Mouse (Mus musculus): ENCODE measurements around the gene Med20.

The Med20 gene

GRCm38 (mm10) chr17:47672311-47673111, 61.1 kb downstream of the Med20 start:
- in situ Hi-C loops (cut with MboI, MseI) = no loop called here

Measured in regulatory T cell (primary cell).